Mouse (Mus musculus) MEL (cell line): ENCODE measurements at regions not wholly inside any gene's neighbourhood (a gene's known extent, or its start where the extent isn't known, plus 50 kb on each side); places are given as distances from the start of the nearest gene placed in this dataset.

Experiments
- DNase-seq: peaks from one replicate; pipeline ENCODE4 v3.0.0; 2011; ENCODE audit warnings: low read depth, low spot score
- H3K27ac ChIP-seq: 2 replicates; pipeline ENCODE4 v1.5.1; 2012; ENCODE audit warnings: low read depth, mild to moderate bottlenecking, control low read depth, low read length, moderate library complexity; ENCODE audit not compliant: control insufficient read depth
- H3K27me3 ChIP-seq, 2 experiments: fragments of 150-350 bp in 1 of 2; sonication (generic) in 1 of 2; 2 replicates each; pipeline ENCODE4 v1.6.1; 2012; ENCODE audit warnings: low read length in 2 of 2, mild to moderate bottlenecking in 2 of 2, improper control_type of control experiment in 1 of 2, moderate library complexity in 1 of 2; ENCODE audit not compliant: insufficient read depth in 2 of 2, control insufficient read depth in 1 of 2
- H3K36me3 ChIP-seq, 2 experiments: 2 replicates each; pipeline ENCODE4 v1.6.1; 2012 to 2014; ENCODE audit warnings: low read length in 2 of 2, improper control_type of control experiment in 1 of 2, inconsistent platforms in 1 of 2, mild to moderate bottlenecking in 1 of 2; ENCODE audit not compliant: insufficient read depth in 2 of 2, control insufficient read depth in 1 of 2
- H3K4me1 ChIP-seq, 2 experiments: fragments of 150-350 bp in 1 of 2; sonication (generic) in 1 of 2; 2 replicates each; pipeline ENCODE4 v1.6.1; 2012; ENCODE audit warnings: low read length in 2 of 2, improper control_type of control experiment in 1 of 2, mild to moderate bottlenecking in 1 of 2; ENCODE audit not compliant: insufficient read depth in 2 of 2, control insufficient read depth in 1 of 2
- H3K4me3 ChIP-seq, 2 experiments: fragments of 150-350 bp in 1 of 2; sonication (generic) in 1 of 2; 2 replicates each; pipeline ENCODE4 v1.5.1; 2012; ENCODE audit warnings: low read depth in 2 of 2, low read length in 2 of 2, mild to moderate bottlenecking in 2 of 2, moderate library complexity in 2 of 2, control low read depth in 1 of 2, improper control_type of control experiment in 1 of 2; ENCODE audit not compliant: control insufficient read depth in 1 of 2, insufficient read depth in 1 of 2
- H3K79me2 ChIP-seq: 2 replicates; pipeline ENCODE4 v1.6.1; 2012; ENCODE audit warnings: mild to moderate bottlenecking, low read length, moderate library complexity; ENCODE audit not compliant: control insufficient read depth, poor library complexity, insufficient read depth
- H3K9ac ChIP-seq: 2 replicates; pipeline ENCODE4 v1.6.1; 2012; ENCODE audit warnings: low read depth, mild to moderate bottlenecking, control low read depth, low read length, moderate library complexity; ENCODE audit not compliant: control insufficient read depth, poor library complexity, severe bottlenecking
- H3K9me3 ChIP-seq: fragments of 150-350 bp; sonication (generic); replicated peaks from 2 replicates; pipeline ENCODE4 v1.6.1; 2012; ENCODE audit warnings: mild to moderate bottlenecking, low read length, improper control_type of control experiment, moderate library complexity; ENCODE audit not compliant: insufficient read depth
- CHD2 ChIP-seq: IDR thresholded peaks from 2 replicates; pipeline ENCODE4 v1.6.1; 2011; ENCODE audit warnings: low read length, improper control_type of control experiment
- CTCF ChIP-seq, 3 experiments: IDR thresholded peaks in 2 of 3; conservative IDR thresholded peaks in 1 of 3; 2 replicates each; pipeline ENCODE4 v1.5.1; 2011 to 2012; ENCODE audit warnings: low read length in 3 of 3, low read depth in 2 of 3, mild to moderate bottlenecking in 2 of 3, improper control_type of control experiment in 1 of 3, inconsistent platforms in 1 of 3, mixed read lengths in 1 of 3, moderate library complexity in 1 of 3; ENCODE audit not compliant: control insufficient read depth in 1 of 3, insufficient read depth in 1 of 3, poor library complexity in 1 of 3, severe bottlenecking in 1 of 3
- GABPA ChIP-seq: IDR thresholded peaks from 2 replicates; pipeline ENCODE4 v1.6.1; 2012; ENCODE audit warnings: low read depth, mild to moderate bottlenecking, inconsistent platforms, low read length, improper control_type of control experiment, moderate library complexity
- MAFK ChIP-seq: IDR thresholded peaks from 2 replicates; pipeline ENCODE4 v1.6.1; 2011; ENCODE audit warnings: low read depth, mild to moderate bottlenecking, low read length, improper control_type of control experiment, borderline replicate concordance
- MAX ChIP-seq: IDR thresholded peaks from 2 replicates; pipeline ENCODE4 v1.6.1; 2011; ENCODE audit warnings: low read length, improper control_type of control experiment
- MAZ ChIP-seq: IDR thresholded peaks from 2 replicates; pipeline ENCODE4 v1.6.1; 2012; ENCODE audit warnings: low read depth, mild to moderate bottlenecking, inconsistent platforms, low read length, improper control_type of control experiment
- MEF2A ChIP-seq: IDR thresholded peaks from 2 replicates; pipeline ENCODE4 v1.6.1; 2014; ENCODE audit warnings: low read depth, mild to moderate bottlenecking, inconsistent platforms, low read length, improper control_type of control experiment; ENCODE audit not compliant: poor library complexity, insufficient replicate concordance, severe bottlenecking; ENCODE audit errors: extremely low read depth
- MXI1 ChIP-seq: IDR thresholded peaks from 2 replicates; pipeline ENCODE4 v1.6.1; 2011; ENCODE audit warnings: mild to moderate bottlenecking, low read depth, low read length, improper control_type of control experiment
- MYC ChIP-seq: IDR thresholded peaks from 2 replicates; pipeline ENCODE4 v1.6.1; 2011; ENCODE audit warnings: low read depth, mild to moderate bottlenecking, low read length, improper control_type of control experiment, moderate library complexity
- RCOR1 ChIP-seq: IDR thresholded peaks from 2 replicates; pipeline ENCODE4 v1.6.1; 2012; ENCODE audit warnings: low read depth, mild to moderate bottlenecking, inconsistent platforms, low read length, improper control_type of control experiment
- TAL1 ChIP-seq: IDR thresholded peaks from 2 replicates; pipeline ENCODE4 v1.6.1; 2012; ENCODE audit warnings: mild to moderate bottlenecking, inconsistent platforms, low read length, moderate library complexity, mixed read lengths
- TCF12 ChIP-seq: IDR thresholded peaks from 2 replicates; pipeline ENCODE4 v1.6.1; 2014; ENCODE audit warnings: low read depth, mild to moderate bottlenecking, inconsistent platforms, low read length, improper control_type of control experiment, moderate library complexity
- UBTF ChIP-seq: IDR thresholded peaks from 2 replicates; pipeline ENCODE4 v1.6.1; 2012; ENCODE audit warnings: low read depth, mild to moderate bottlenecking, inconsistent platforms, low read length, improper control_type of control experiment, moderate library complexity, borderline replicate concordance; ENCODE audit not compliant: insufficient read depth
- USF2 ChIP-seq, 2 experiments: IDR thresholded peaks; 2 replicates each; pipeline ENCODE4 v1.6.1; 2011 to 2012; ENCODE audit warnings: improper control_type of control experiment in 2 of 2, low read length in 2 of 2, borderline replicate concordance in 1 of 2, inconsistent platforms in 1 of 2, low read depth in 1 of 2, mild to moderate bottlenecking in 1 of 2; ENCODE audit not compliant: insufficient read depth in 1 of 2

- H3K27me3 ChIP-seq: no peaks in the 10 kb centered on the region
- TF ChIP-seq CTCF (IDR thresholded peaks at IDR 0.05 in 2 of 3, conservative IDR thresholded peaks at IDR 0.05 in 1 of 3; ENCODE audit: control insufficient read depth in 1 of 3, insufficient read depth in 1 of 3, low read depth in 2 of 3, low read length in 3 of 3, poor library complexity in 1 of 3, severe bottlenecking in 1 of 3): no peak
- no peak for TF ChIP-seq MYC
- no peak for TF ChIP-seq RCOR1
- TF ChIP-seq USF2 (IDR thresholded peaks at IDR 0.05; ENCODE audit: borderline replicate concordance in 1 of 2, insufficient read depth in 1 of 2, low read depth in 1 of 2, low read length in 2 of 2): no peak
- no peak for TF ChIP-seq MAZ
- no peaks in the 10 kb centered on the region for H3K36me3 ChIP-seq
- no peak overlapping the region for H3K9ac ChIP-seq
- no peaks in the 10 kb centered on the region for H3K4me1 ChIP-seq
- no peaks in the 10 kb centered on the region for H3K79me2 ChIP-seq
- H3K9me3 ChIP-seq: no peaks in the 10 kb centered on the region
- no peak for DNase-seq
- no peak overlapping the region for H3K4me3 ChIP-seq
- no peak overlapping the region for H3K27ac ChIP-seq
Measured at GRCm38 (mm10) chr2:17211105-17211504, 520.2 kb downstream of the Nebl start.

GRCm38 (mm10) chr2:17193611-17194010 lies 537.7 kb downstream of the Nebl start:
- no peak for TF ChIP-seq UBTF
- no peak for TF ChIP-seq MEF2A
- no peak for TF ChIP-seq CHD2
- no peak for TF ChIP-seq MAX
- no peak for TF ChIP-seq TCF12
- no peak for TF ChIP-seq MXI1
- no peak for TF ChIP-seq MAFK

GRCm38 (mm10) chr2:17189169-17189568 lies 542.1 kb downstream of the Nebl start:
- TF ChIP-seq MAZ (no peak), GABPA (no peak), TAL1 (no peak)
- no peaks in the 10 kb centered on the region for H3K4me1 ChIP-seq

More at GRCm38 (mm10) chr2:17193611-17194010, 537.7 kb downstream of the Nebl start:
- Histone ChIP-seq H3K36me3 (no peaks in the 10 kb centered on the region), H3K9me3 (no peaks in the 10 kb centered on the region), H3K4me3 (no peak overlapping the region), H3K27me3 (no peaks in the 10 kb centered on the region; a peak in 1 of 4 replicates), H3K79me2 (no peaks in the 10 kb centered on the region), H3K9ac (no peak overlapping the region), H3K4me1 (no peaks in the 10 kb centered on the region), H3K27ac (no peak overlapping the region)
- no peak for DNase-seq

More at GRCm38 (mm10) chr2:17189169-17189568, 542.1 kb downstream of the Nebl start:
- Histone ChIP-seq H3K27me3 (no peaks in the 10 kb centered on the region; a peak in 1 of 4 replicates), H3K79me2 (no peaks in the 10 kb centered on the region), H3K9ac (no peak overlapping the region), H3K4me3 (no peak overlapping the region), H3K27ac (no peak overlapping the region), H3K36me3 (no peaks in the 10 kb centered on the region), H3K9me3 (no peaks in the 10 kb centered on the region)
- DNase-seq: no peak
